Mouse (Mus musculus) G1E-ER4 (cell line): ENCODE data around the gene Cyb5b. TPM values are rescaled to one million over a fixed set of nuclear protein-coding genes. Genes with fewer than 3 reads are reported as not detected.
A peak's percentile ranks its signal among the peaks of the same experiment; 100 is the strongest.

Experiments
- GATA1 ChIP-seq: IDR thresholded peaks from one replicate; pipeline ENCODE4 v1.8.0; 2012; ENCODE audit warnings: low read length, inconsistent platforms
- polyA plus RNA-seq: library from polyadenylated mRNA; stranded (reverse); fragments of >175 nt; gene quantifications from 2 replicates; pipeline ENCODE4 v1.2.3, GENCODE M21; 2012

The Cyb5b gene
- 36.2 and 39.2 TPM in 2 replicates for polyA plus RNA-seq

DNA sequence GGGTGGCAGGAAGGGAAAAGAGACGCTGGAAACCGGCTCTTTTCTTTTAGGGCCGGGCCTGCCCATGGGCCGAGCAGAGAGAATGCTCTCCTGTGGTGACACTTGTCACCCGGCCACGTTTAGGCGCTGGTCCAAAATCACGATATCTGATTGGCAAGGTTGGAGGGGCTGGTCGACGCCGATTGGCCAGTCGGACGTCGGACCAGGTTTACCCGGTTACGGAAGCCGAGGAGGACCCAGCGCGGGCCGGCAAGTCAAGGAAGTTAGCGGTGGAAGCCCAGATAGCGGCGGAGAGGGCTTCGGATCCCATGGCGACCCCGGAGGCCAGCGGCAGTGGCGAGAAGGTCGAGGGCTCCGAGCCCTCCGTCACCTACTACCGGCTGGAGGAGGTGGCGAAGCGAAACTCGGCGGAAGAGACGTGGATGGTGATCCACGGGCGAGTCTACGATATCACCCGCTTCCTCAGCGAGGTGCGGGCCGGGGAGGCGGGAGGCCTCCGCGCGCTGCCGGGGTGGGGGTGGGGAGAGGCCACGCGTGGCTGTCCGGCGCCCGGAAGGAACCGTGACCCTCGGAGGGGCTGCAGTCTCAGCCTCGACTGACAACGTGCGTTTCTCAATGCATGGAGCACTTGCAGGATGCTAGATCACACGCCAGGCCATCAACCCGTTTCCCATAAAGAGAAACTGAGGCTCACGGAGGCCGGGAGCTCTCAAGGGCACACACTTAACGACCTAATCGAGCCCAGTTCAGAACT is at the start of gene Cyb5b:
TSS of gene Cyb5b (plus strand) at position 237 of the 754 bp plus-strand sequence.
- no peak for TF ChIP-seq GATA1

DNA sequence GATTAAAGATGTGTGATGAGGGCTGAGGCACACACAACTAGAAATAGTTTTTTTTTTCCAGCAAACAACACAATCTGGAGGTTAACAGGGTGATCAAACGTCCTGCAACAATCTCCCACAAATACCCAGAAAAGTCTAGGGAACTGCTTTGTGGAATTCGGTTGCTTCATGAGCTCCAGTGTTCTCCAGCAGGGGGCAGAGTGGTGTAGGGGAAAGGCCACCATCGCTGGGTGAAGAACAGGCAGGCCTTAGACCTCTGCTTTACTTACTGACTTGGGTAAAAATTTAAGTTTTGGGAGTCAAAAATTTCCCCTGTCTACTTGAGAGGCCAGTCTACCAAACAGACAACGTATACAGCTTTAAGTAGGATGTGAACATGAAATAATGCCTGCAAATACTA is 45.9 kb upstream of the Cyb5b start:
- TF ChIP-seq GATA1: no peak

DNA sequence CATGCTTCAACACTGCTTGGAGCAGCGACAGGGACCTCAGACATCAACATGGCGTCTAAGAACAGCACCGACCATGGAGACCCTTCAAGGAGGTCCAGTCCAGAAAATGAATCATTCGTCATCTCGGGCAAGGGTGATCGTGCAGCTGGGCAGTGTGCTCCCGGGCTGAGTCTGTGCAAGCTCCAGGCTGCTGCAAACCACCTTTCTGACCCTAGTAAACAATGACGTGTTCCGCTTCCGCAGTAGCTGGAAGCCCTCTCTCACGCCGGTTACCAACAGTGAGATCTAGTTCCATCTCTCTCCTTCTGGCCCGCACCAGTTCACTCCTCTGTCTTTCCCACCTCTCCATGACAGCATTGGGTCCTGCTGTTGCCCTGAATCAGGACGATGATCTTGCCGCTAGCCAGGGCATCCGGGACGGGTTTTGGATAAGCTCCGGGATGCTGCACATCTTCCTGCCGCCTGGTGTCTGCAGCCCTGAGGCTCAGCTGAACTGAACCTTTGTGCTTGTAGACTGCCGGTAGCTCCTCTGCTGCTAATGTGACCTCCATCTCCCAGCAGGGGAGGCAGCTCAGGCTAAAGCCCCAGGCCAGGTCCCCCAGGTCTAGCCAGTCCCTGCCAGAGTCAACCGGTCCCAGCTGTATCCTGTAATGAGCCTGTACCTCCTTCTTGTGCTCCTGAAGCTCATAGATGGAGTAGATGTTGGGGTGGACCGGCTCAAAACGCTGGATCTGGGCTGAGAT is 41.3 kb upstream of the Cyb5b start:
- TF ChIP-seq GATA1: no peak

DNA sequence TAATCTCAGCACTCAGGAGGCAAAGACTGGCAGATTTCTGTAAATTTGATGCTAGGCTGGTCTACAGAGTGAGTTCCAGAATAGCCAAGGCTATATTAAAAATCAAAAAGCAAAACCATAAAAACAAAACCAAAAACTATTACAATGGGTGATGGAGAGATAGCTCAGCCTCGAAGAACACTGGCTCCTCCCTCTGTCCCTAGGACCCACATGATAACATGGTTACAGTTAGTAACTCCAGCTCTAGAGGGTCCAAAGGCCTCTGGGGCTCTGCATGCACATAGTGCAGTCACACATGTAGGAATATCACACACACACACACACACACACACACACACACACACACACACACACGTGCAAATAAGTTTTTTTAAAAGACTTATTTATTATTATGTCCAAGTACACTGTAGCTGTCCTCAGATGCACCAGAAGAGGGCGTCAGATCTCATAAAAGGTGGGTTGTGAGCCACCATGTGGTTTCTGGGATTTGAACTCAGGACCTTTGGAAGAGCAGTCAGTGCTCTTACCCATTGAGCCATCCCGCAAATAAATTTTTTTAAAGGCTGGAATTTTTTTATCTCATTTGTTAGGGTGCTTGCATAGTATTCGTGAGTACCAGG is 40.5 kb upstream of the Cyb5b start:
- no peak for TF ChIP-seq GATA1

DNA sequence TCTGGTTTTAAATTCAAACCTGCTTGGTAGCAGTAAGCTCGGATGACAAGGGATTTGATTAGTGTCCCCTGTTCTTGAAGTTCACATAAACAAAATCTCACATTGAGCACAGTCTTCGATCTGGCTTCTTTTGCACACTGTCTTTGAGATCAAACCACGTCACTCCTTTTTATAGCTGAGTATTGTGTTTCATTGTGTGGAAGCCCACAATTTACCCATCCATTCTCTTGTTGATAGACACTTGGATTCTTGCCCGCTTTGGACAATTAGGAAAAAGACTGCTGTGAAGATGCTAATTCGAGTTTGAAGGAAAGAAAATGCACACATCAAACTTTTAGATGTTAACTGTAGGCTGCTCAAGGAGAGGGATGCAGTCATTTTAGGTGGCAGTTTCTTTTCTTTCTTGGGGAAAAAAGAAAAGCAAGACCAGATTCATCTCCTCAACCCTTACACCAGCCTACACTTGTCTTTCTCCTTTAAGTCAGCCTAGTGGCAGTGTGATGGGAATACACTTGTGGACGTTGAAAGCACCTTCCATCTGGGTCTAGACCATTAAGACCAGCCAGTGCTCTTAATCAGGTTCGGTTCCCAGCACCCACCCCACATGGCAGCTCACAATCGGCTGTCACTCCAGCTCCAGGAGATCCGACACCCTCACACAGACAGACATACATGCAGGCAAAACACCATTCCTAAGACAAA is 39.7 kb upstream of the Cyb5b start:
- peak; percentile 8 for TF ChIP-seq GATA1

DNA sequence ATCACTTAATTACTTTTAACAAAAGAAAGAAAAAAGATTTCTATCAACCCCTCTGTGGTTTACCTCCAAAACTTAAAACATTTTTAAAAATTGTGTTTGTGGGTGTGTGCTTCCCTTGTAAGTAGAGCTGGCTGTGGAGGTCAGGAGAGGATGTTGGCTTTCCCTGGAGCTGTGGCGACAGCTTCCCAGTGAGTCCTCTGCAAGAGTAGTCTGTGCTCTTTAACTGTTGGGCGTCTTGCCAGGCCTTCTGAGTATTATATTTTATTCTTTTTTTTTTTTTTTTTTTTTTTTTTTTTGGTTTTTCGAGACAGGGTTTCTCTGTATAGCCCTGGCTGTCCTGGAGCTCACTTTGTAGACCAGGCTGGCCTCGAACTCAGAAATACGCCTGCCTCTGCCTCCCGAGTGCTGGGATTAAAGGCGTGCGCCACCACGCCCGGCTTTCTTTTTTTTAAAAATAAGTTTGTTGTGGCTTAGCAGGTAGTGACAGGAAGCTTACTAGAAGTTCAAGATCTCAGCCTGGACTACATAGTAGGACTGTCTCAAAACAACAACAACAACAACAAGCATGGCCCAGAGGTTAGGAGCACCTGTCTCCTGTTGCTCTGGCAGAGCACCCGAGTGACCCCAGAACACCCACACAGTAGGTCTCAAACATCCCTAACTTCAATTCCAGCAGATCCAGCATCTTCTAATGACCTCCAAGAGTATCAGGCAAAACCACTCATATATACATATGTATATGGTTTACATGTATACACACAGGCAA is 38.9 kb upstream of the Cyb5b start:
- TF ChIP-seq GATA1: no peak

GRCm38 (mm10) chr8:107113209-107113608 is 37.2 kb upstream of the Cyb5b start:
- no peak for TF ChIP-seq GATA1

- TF ChIP-seq GATA1: no peak
Measured at GRCm38 (mm10) chr8:107114150-107115007, 36.1 kb upstream of the Cyb5b start.

GRCm38 (mm10) chr8:107115008-107115320 is 35.5 kb upstream of the Cyb5b start:
- TF ChIP-seq GATA1: no peak

GRCm38 (mm10) chr8:107116023-107116422 is 34.4 kb upstream of the Cyb5b start:
- TF ChIP-seq GATA1: no peak

DNA sequence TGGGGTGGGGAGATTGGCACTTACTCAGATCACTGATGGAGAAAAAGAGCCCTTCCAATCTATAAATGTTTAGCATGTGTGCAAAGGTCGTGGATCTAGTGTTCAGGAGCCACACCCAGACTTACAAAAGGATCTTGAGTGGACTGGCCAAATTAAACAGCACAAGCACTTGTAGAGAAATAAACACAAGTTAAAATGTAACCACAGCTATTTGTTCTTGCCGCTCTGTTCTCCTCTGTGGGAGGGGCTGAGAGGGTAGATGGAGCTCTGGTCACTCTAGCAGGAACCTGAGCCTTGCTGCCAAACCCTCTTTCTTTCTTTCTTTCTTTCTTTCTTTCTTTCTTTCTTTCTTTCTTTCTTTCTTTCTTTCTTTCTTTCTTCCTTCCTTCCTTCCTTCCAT is 33.4 kb upstream of the Cyb5b start:
- TF ChIP-seq GATA1: no peak

DNA sequence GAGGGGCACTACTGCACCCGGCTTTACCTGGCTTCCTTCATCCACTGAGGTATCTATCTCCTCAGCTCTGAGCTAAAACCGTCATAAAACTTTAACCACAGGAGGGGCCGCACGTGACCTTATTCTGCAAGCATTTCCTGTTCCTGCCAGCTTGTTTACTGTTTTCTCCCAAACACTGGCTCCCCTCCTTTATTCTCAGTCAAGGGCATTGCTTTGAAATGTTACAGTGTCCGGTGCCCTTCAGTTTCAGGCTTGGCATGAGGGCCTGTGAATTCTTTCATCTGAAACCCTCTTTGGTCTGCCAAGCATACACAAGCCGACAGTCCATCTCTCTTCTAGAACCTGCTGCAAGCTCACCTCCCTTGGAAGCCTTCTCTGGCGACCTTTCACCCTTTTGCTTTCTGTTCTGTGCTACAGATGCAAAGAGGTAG is 31.6 kb upstream of the Cyb5b start:
- no peak for TF ChIP-seq GATA1

- no peak for TF ChIP-seq GATA1
Measured at GRCm38 (mm10) chr8:107119412-107119811, 31.0 kb upstream of the Cyb5b start.

DNA sequence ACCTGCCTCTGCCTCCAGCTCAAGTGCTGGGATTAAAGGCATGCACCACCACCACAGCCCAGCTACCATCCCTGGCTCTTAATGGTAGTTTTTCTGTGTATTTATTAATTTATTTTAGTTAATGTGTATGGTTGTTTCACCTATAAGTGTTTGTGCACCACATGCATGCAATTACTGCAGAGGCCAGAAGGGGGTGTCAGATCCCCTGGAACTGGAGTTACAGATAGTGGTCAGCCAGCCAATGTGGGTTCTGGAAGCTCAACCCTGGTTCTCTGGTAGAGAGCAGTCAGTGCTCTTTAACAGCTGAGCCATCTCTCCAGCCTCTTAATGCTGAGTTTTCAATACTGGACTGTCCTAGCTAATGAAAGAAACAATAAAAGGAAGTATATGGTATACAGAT is 29.6 kb upstream of the Cyb5b start:
- no peak for TF ChIP-seq GATA1
